Mouse (Mus musculus) G1E-ER4 (cell line): ENCODE data around the gene Eln. TPM values are rescaled to one million over a fixed set of nuclear protein-coding genes. Genes with fewer than 3 reads are reported as not detected.

ENCODE experiments used
- GATA1 ChIP-seq: IDR thresholded peaks from one replicate; pipeline ENCODE4 v1.8.0; 2012; ENCODE audit warnings: low read length, inconsistent platforms
- polyA plus RNA-seq: library from polyadenylated mRNA; stranded (reverse); fragments of >175 nt; gene quantifications from 2 replicates; pipeline ENCODE4 v1.2.3, GENCODE M21; 2012

The Eln gene
- polyA plus RNA-seq, 1 experiment = not detected

GRCm38 (mm10) chr5:134675956-134676759 lies 71.0 kb downstream of the Eln start:
- no peak for TF ChIP-seq GATA1

- TF ChIP-seq GATA1 = no peak
Observed at GRCm38 (mm10) chr5:134674977-134675376, 72.1 kb downstream of the Eln start.

- TF ChIP-seq GATA1 = no peak
Observed at GRCm38 (mm10) chr5:134672611-134673010, 74.5 kb downstream of the Eln start.

GRCm38 (mm10) chr5:134672198-134672516 lies 75.0 kb downstream of the Eln start:
- TF ChIP-seq GATA1 = no peak

- no peak for TF ChIP-seq GATA1
Observed at GRCm38 (mm10) chr5:134671335-134672197, 75.6 kb downstream of the Eln start.

- no peak for TF ChIP-seq GATA1
Observed at GRCm38 (mm10) chr5:134669001-134669708, 78.0 kb downstream of the Eln start.

GRCm38 (mm10) chr5:134668495-134668894 lies 78.6 kb downstream of the Eln start:
- TF ChIP-seq GATA1 = no peak

GRCm38 (mm10) chr5:134656708-134657107 lies 90.4 kb downstream of the Eln start:
- no peak for TF ChIP-seq GATA1

Other genes with a start within 250 kb of the Eln start
- 0.59 and 0.65 TPM in 2 replicates for gene Clip2, start 194.9 kb downstream of the Eln start, polyA plus RNA-seq
- not detected in 2 replicates for gene Syna, start 187.2 kb downstream of the Eln start, polyA plus RNA-seq
- 56.3 and 65.0 TPM in 2 replicates for gene Rfc2, start 166.0 kb downstream of the Eln start, polyA plus RNA-seq
- gene Lat2, start 132.3 kb downstream of the Eln start, polyA plus RNA-seq = 0.54 TPM in 1 of 2 replicates, not detected in the other
- 348 and 404 TPM in 2 replicates for gene Eif4h, start 107.8 kb downstream of the Eln start, polyA plus RNA-seq
- 2.5 and 3.2 TPM in 2 replicates for gene Limk1, start 58.7 kb downstream of the Eln start, polyA plus RNA-seq
- not detected in 2 replicates for gene Tmem270, start 159.4 kb upstream of the Eln start, polyA plus RNA-seq
- 0.85 and 1.4 TPM in 2 replicates for gene Cldn13, start 168.2 kb upstream of the Eln start, polyA plus RNA-seq
- 13.0 and 13.9 TPM in 2 replicates for gene Mettl27, start 185.0 kb upstream of the Eln start, polyA plus RNA-seq
- gene Cldn4, start 199.6 kb upstream of the Eln start, polyA plus RNA-seq = 0.04 TPM in 1 of 2 replicates, not detected in the other
- gene Cldn3, start 238.9 kb upstream of the Eln start, polyA plus RNA-seq = not detected in 2 replicates